Mouse (Mus musculus): ENCODE data around the gene Krtap28-10.

- TF ChIP-seq CTCF (IDR thresholded peaks at IDR 0.05), result no peak
- no peak for TF ChIP-seq EP300 (IDR thresholded peaks at IDR 0.05; ENCODE audit: insufficient read depth, low read depth, low read length)
- no peak for TF ChIP-seq POLR2A (IDR thresholded peaks at IDR 0.05; ENCODE audit: insufficient read depth, low read depth, low read length)
Measured at GRCm38 (mm10) chr1:83058481-83058880, 16.2 kb upstream of the Krtap28-10 start.

All from heart, adult 2 months (tissue).